Mouse (Mus musculus): ENCODE measurements around the gene Lrmda.

The Lrmda gene

DNA sequence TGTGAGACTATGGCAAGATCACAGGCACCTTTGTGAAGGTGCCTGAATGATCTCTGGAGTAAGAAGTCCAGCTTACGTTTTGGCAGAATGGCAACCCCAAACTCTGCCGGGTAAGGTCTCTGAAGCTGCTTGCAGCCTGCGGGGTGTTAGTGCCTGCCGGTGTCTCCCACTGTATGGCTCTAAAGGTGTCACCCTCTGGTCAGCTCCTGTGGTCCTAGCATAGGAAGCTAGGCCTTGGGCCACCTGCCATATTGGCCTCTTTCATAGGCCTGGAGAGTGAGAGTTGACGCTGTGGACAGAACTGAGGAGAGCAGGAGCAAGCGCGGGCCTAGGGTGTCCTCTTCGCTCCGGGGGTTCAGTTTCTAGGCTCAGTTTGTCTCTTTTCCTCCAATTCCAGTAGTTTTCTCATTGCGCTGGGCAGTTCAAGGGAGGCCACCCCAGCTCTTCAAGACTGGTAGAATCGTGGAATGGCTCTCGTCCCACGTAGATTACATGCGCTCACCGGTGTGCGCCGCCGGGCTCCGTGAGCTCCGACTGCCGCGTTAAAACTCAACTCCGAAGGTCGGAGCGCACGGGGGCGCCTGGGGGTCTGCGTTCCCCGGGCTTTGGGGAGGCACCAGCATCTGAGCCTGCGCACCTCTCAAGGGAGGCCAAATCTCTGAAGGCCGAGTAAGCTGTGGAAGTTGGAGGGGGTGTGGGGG lies 29.0 kb upstream of the Lrmda start:
- in situ Hi-C loops (cut with MboI; ENCODE audit: low pct_unique_long_range_greater_than_20kb in 1 of 2, low sequenced_read_pairs in 2 of 2, unreplicated experiment in 1 of 2), result loop anchor here in 1 of 2 experiments (25.0 kb wide), 2 partner anchors 822 to 1422 kb away; no protein-coding TSS in a partner anchor

DNA sequence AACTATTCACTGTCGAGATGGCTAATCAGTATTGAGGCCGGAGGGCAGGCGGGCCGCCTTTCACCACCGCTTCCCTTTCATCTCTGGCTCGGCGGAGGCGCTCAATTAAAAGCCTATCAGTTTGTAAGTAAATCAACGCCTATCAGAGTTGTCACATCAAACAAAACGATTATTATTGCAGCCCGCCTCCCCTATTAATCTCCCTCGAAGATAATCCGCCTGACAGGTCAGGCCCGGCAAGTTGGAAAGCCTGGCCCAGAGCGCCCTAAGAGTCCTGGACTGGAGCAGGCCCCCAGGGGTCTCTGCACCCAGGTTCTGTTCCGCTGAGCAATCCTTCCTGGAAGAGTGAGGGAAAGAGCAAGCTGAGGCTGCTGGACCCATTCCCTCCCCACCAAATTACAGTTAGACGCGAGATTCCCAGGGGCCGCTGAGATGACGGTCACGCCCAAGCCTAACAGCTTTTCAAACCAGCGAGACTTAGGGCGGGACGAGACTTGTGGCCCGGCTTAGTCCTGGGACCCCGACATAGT lies 28.2 kb upstream of the Lrmda start:
- in situ Hi-C loops (cut with MboI; ENCODE audit: low pct_unique_long_range_greater_than_20kb in 1 of 2, low sequenced_read_pairs in 2 of 2, unreplicated experiment in 1 of 2), result loop anchor here in 1 of 2 experiments (25.0 kb wide), 2 partner anchors 821 to 1421 kb away; no protein-coding TSS in a partner anchor

DNA sequence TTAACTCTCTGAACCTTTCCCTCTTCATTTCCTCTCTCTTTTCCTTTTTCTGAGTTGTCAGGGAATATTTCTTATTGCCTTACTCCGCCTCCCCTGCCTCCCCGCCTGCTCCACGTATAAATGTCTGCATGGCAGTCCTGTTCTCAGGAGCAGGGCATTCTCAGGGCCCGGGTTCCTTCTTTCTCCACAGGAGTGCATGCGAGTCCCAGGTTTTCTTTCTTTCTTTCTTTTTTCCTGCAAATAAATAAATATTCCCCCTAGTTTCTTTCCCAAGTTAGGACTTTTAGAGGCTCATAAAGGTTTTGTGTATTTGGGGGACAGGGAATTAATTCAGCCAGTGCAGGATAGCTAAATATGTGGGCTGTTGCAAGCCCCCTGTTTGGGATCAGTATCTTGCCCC lies 27.7 kb upstream of the Lrmda start:
- in situ Hi-C loops (cut with MboI; ENCODE audit: low pct_unique_long_range_greater_than_20kb in 1 of 2, low sequenced_read_pairs in 2 of 2, unreplicated experiment in 1 of 2), result loop anchor here in 1 of 2 experiments (25.0 kb wide), 2 partner anchors 820 to 1420 kb away; no protein-coding TSS in a partner anchor

DNA sequence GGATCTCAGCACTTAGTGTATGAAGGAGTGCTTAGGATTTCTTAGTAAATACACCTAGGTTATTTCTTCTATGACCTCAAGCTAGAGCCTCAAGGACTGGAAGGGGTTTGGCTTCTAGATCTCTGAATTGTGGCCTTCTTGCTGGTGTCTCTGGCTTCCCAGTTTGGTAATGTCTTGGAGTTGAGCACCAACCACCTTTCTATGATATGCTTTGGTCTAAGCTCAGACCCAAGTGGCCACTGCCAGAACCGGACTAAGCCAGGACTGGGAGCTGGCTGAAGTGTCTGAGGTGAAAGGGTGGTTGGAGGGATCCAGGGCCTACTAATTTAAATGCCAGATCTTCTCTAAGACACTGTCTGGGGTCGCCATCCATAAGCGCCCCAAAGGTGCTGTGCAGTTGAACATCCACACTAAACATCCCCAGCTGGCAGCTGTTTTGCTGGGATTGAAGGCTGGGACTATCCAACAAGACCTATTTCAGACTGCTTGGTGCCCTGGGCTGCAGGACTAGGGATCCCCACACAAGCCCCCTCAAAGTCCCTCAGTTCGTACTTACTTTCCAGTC lies 27.1 kb upstream of the Lrmda start:
- in situ Hi-C loops (cut with MboI; ENCODE audit: low pct_unique_long_range_greater_than_20kb in 1 of 2, low sequenced_read_pairs in 2 of 2, unreplicated experiment in 1 of 2), result loop anchor here in 1 of 2 experiments (25.0 kb wide), 2 partner anchors 820 to 1420 kb away; no protein-coding TSS in a partner anchor

DNA sequence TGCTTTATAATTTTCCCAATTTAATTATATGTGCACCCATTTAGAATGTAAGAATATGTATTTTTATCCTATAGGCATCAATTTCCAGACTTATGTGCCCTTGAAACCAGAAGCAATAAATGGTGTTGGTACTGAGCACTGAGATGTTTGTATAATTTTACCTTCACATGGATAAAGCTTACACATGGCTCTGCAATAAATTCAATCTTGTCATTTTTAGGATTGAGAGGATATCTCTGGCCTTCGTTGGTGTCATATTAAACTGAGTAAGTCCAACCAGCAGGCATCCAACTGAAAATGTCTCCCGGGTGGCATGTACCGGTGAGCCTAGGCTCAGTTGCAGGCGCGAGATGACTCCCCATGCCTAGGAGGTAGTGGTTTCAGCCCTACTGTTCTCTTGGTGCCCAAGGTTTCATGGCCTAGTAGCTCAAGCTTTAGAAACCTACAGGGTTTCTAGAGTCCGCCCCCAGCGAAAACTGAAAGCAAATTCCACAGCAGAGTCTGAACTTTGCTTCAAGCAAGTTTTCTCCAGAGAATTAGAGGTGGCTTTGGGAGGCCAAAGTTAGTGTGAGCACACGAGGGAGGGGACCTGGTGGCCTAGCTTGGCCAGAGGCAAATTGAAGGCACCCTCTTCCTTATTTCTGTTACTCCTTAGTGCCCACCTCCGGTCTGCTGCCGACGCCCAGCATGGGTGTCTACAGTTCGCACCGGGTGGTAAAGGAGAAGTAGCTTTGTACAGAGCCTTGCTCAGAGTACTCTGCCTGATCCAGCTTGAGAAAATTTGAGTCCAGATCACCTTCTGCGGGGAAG lies 26.1 kb upstream of the Lrmda start:
- in situ Hi-C loops (cut with MboI; ENCODE audit: low pct_unique_long_range_greater_than_20kb in 1 of 2, low sequenced_read_pairs in 2 of 2, unreplicated experiment in 1 of 2), result loop anchor here in 1 of 2 experiments (25.0 kb wide), 2 partner anchors 819 to 1419 kb away; no protein-coding TSS in a partner anchor

DNA sequence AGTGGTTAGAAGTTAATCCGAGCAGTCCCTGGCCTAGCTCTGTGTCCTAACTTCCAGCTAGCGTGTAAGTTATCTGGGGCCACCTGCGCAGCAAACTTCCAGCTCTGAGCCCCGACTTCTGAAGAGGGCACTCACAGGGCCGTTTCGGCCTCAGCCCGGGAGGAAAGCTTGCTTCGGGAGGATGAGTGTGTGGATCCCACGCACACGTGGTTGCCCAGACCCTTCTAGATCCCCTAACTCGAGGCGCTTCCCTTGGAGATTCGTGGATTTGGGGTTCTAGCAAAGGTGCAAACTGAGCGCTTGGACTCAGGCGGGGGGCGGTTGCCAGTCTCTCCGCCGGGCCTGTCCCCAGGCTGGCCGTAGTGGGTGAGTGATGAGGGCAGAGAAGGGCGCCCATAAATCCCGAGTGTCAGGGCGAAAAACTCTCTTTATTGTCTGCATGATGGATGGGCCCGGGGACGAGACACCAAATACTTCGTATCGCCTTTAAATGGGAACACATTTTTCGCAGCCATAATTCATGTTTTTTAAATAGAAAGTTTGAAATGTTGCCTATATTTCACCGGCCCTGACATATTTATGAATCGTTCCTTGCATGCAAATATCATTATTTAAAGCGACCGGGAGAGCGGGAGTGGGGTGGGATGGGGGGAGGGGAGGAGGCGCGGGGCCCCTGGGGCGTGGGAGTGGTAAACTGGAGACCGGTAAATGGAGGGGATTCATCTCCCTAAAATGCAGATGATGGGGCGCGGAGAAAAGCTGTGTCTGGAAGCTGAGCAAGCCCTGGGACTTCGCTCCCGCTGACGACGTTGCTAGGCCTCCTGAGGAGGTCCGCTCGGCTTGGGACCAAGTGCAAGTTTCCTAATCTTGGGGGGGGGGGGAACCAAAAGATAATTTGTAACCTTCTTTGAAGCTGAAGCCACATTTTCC lies 25.2 kb upstream of the Lrmda start:
- in situ Hi-C loops (cut with MboI; ENCODE audit: low pct_unique_long_range_greater_than_20kb in 1 of 2, low sequenced_read_pairs in 2 of 2, unreplicated experiment in 1 of 2), result loop anchor here in 1 of 2 experiments (25.0 kb wide), 2 partner anchors 818 to 1418 kb away; no protein-coding TSS in a partner anchor

DNA sequence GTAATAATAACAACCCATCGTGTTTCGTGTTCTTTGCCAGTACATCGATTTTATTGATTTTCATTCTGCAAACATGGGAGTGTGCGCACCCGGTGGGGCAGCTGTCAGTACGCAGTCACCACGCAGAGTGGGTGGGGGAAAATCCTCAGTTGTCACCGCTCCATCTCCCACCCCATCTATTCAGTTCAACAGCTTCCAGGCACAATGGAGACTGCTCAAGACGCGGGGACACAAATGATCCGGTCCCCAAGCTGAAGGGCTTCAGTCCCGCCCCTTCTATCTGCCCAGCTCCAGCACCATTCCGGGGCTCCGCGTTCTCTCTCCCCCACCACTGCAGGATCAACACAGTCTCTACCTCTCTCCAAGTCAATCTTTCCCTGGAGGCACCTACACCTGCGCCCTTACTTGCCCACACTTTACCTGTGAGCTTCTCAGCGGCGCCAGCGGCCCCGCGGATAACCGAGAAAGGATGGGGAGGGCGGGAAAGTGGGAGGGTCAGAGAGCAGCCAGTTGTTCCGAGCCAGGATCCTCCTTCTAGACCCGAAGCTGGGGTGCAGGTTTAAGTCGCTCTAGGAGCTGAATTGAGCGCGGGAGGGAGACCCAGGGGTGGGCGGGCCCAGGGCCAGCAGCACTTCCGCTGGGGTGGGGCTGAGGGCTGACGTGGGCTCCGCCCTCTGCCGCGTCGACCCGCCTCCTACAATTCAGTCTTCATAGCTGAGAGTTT lies 24.3 kb upstream of the Lrmda start:
- in situ Hi-C loops (cut with MboI; ENCODE audit: low pct_unique_long_range_greater_than_20kb in 1 of 2, low sequenced_read_pairs in 2 of 2, unreplicated experiment in 1 of 2), result loop anchor here in 1 of 2 experiments (25.0 kb wide), 2 partner anchors 817 to 1417 kb away; no protein-coding TSS in a partner anchor

DNA sequence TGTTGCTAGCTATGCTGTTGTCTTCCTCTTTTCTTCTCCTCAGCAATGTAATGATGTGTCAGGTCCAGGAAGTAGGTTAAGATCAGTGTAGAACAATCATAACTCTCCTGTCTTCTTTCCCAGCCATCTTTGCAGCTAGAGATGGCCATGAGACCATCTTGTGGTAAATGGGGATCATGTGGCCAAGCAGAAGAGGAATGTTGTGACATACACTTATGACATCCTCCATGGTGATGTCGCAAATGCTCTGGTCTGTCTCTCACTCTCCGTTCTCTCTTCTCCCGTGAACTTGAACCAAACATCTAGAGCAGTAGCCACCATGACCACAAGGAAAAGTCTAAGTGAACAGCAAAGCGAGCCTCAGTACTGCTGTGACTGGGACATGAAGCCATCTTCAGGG lies 19.9 kb upstream of the Lrmda start:
- in situ Hi-C loops (cut with MboI; ENCODE audit: low pct_unique_long_range_greater_than_20kb in 1 of 2, low sequenced_read_pairs in 2 of 2, unreplicated experiment in 1 of 2), result loop anchor here in 1 of 2 experiments (25.0 kb wide), 2 partner anchors 813 to 1413 kb away; no protein-coding TSS in a partner anchor

DNA sequence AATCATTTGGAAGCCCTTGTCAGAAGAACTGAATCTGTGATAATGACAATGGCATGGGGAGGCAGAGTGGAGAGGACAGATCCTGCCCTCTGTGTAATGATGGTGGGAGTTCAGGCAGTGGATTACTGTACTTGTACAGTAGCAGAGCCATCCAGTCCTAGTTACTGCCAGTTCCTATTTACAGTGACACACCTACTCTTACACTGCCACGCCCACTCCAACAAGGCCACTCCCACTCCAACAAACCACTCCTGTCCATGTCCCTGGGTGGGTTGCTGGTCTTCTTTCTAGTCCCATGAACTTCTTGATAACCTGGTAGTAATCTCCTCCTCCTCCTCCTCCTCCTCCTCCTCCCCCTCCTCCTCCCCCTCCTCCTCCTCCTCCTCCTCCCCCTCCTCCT lies 16.3 kb upstream of the Lrmda start:
- in situ Hi-C loops (cut with MboI; ENCODE audit: low pct_unique_long_range_greater_than_20kb in 1 of 2, low sequenced_read_pairs in 2 of 2, unreplicated experiment in 1 of 2), result no loop called here

DNA sequence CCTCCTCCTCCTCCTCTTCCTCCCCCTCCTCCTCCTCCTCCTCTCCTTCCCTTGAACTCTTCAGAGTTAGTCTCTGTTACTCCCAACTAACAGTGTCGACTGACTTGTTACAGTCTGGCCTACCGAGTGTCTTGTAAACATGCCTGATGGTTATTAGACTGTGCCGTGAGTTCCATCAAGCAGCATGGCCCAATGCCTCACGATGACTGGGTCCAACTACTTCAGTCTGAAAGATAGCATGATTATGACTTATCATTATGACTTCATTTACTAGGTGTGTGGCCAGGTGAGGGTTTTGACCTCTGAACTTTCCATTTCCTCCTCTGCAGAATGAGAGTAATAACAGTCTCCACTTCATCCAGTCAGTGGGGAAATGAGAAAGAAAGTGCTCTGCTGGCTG lies 15.9 kb upstream of the Lrmda start:
- in situ Hi-C loops (cut with MboI; ENCODE audit: low pct_unique_long_range_greater_than_20kb in 1 of 2, low sequenced_read_pairs in 2 of 2, unreplicated experiment in 1 of 2), result no loop called here

DNA sequence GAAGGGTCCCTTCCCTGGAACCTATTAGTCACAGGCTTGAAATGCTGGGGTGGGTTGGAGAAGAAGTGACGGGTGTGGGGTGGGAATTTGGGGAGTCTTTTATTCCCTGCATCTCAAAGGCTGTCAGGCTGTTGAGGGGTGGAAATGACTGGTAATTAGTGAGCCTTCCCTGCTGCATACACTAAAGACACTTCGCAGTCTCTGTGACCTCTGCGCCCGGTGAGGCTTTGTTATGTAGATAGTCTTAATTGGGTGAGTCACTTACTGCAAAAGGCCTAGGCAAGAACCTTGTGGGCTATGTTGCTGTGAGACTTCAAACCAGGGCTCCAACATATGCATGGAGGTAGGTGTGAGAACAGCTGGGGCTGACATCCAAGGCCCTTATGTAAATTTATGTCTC lies 14.6 kb upstream of the Lrmda start:
- in situ Hi-C loops (cut with MboI; ENCODE audit: low pct_unique_long_range_greater_than_20kb in 1 of 2, low sequenced_read_pairs in 2 of 2, unreplicated experiment in 1 of 2), result no loop called here

DNA sequence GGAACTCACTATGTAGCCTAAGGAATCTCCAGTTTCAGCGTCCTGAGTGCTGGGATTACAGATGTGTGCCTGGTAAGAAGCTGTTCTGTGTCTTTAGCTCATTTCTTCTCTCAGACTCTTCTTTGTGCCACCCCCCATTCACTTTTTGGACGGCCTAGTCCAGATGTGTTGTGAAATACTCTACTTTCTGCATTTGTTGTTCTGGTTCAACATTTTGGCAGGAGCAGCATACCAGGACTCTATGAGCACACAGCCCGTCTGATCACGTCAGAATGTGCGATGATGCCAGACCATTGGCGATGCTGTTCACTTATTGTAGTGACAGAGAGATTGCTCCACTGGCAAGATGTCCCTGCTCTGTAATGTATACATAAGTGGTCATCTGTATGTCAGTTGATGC lies 12.5 kb upstream of the Lrmda start:
- in situ Hi-C loops (cut with MboI; ENCODE audit: low pct_unique_long_range_greater_than_20kb in 1 of 2, low sequenced_read_pairs in 2 of 2, unreplicated experiment in 1 of 2), result no loop called here

DNA sequence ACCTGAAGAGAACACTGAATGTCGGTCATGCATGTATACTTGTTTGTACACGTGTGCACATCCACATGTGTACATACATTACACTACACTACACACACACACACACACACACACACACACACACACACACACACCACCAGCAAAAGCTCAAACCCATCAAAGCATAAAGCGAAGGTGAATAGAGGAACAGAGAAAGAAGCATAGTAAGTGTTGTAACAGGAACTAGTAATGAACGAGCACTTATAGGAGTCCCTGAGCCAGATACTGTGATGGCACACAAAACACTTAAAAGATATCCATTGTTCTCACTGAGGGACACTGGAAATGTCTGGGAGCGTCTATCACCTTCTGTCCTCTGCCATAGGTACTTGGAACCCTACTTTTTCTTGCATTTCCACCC lies 5.2 kb upstream of the Lrmda start:
- in situ Hi-C loops (cut with MboI; ENCODE audit: low pct_unique_long_range_greater_than_20kb in 1 of 2, low sequenced_read_pairs in 2 of 2, unreplicated experiment in 1 of 2), result no loop called here

DNA sequence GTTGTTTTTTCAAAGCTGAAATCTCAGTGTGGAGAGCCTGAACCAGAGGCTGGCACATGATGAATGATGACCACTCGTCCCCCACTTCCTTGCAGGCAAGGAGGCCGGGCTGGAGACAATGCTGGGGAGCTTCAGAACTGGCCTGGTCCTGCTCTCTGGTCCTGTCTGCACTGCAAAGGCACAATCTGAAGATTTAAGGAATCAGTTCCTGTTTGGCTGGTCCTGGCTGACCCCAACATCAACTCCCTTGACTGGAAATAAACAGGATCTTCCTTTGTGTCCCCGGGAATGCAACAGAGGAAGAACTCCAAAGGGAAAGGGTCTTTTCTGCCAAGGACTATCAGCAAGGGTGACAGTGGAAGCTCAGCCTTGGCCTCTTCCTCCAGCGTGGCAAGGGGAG lies 4.7 kb upstream of the Lrmda start:
- in situ Hi-C loops (cut with MboI; ENCODE audit: low pct_unique_long_range_greater_than_20kb in 1 of 2, low sequenced_read_pairs in 2 of 2, unreplicated experiment in 1 of 2), result no loop called here

DNA sequence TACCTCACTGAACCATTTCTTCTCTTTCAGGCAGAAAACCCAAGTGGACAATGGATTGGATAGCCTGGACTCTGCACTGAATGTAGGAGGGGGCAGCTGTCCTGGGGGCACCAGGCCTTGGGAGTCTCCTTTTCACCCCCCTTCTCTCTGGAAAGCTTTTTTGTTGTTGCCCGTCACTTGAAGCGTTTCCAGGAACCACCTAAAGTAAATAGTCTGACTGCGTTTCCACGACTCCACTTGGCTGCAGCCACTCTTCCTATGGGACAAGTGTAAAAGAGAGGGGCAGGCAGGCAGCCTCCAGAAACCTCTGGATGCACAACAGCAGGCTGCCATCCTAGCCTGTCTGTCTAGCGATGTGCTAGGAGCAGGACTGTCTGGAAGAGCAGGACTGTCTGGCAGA lies 2.5 kb upstream of the Lrmda start:
- in situ Hi-C loops (cut with MboI; ENCODE audit: low pct_unique_long_range_greater_than_20kb in 1 of 2, low sequenced_read_pairs in 2 of 2, unreplicated experiment in 1 of 2), result no loop called here

DNA sequence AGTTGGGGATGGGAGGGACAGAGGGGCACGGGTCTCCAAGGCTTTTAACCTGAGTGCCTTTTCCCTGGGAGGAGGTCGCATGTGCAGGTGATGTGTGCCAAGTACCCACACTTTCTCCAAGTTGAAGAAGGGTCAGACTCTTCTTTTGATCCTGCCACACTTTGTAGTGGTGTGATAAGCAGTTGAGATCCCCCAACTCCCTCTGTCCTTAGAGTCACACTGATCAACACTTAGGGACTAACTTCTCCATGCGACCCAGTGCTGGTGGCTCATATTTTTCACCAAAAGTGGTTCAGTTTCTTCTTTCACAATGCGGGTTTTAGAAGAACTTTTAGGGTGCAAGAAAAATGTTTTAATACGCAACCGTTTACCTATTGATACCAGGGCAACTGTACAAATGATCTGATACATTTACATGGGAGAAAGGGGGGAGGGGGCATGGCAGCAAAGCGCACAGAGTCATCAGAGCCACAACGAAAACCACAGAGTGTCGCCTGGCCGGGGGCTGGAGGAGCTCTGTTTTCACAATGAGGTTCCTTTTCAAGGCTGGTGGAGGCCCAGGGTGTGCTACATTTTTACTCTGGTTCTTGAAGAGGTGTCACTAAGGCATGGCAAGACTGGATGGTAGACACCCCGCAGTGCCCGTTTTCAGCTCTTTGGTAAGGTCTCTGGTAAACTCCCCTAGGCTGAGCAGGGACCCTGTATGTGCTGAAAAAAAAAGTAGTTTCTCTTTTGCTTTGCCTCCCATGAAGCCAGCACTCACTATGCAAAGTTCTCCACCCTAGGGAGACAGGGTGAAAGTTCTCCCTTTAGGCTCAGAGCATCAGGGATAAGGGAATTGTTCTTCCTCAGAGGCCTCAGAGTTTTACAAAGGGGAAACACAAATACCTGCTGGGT lies 685 bp downstream of the Lrmda start:
- in situ Hi-C loops (cut with MboI; ENCODE audit: low pct_unique_long_range_greater_than_20kb in 1 of 2, low sequenced_read_pairs in 2 of 2, unreplicated experiment in 1 of 2), result no loop called here
